Mouse (Mus musculus) G1E (cell line): ENCODE measurements around the gene Lman1l.

ENCODE experiments used
- CTCF ChIP-seq: IDR thresholded peaks from 2 replicates; pipeline ENCODE4 v1.5.1; 2012; ENCODE audit warnings: low read depth, low read length, inconsistent platforms, mixed read lengths
- GATA1 ChIP-seq: IDR thresholded peaks from 2 replicates; pipeline ENCODE4 v1.6.1; 2012; ENCODE audit warnings: borderline replicate concordance, low read length, inconsistent platforms, mixed read lengths
- GATA2 ChIP-seq: IDR thresholded peaks from 2 replicates; pipeline ENCODE4 v1.6.1; 2012; ENCODE audit warnings: low read depth, low read length, inconsistent platforms, borderline replicate concordance
- POLR2AphosphoS5 ChIP-seq: IDR thresholded peaks from 2 replicates; pipeline ENCODE4 v1.6.1; 2012; ENCODE audit warnings: low read depth, low read length, inconsistent platforms; ENCODE audit not compliant: insufficient replicate concordance
- TAL1 ChIP-seq: conservative IDR thresholded peaks from 2 replicates; pipeline ENCODE4 v1.6.1; 2012; ENCODE audit warnings: low read depth, low read length, inconsistent platforms, mixed read lengths

- TF ChIP-seq CTCF (no peak), GATA2 (no peak), TAL1 (no peak), POLR2AphosphoS5 (no peak), GATA1 (no peak)
These were observed 38.4 kb upstream of the Lman1l start for GRCm38 (mm10) chr9:57658970-57659369.
